Mouse (Mus musculus): Measurements from ENCODE around the gene Cyp4b1. TPM values are rescaled to one million over a fixed set of nuclear protein-coding genes. Genes with fewer than 3 reads are reported as not detected.
"Not testable (repeated sequence)": the region's sequence is repeated elsewhere in the genome, so short reads cannot be mapped to it uniquely, and the experiment has no call there.

The Cyp4b1 gene
- polyA plus RNA-seq (2016; fragmentation: Nextera tagmentation; extraction: Ambion mirVana), result 0.60 and 0.62 TPM in 2 replicates

GRCm38 (mm10) chr4:115647580-115647979 lies at the start of gene Cyp4b1:
TSS of gene Cyp4b1 (minus strand) at chr4:115647723.
- 85% methylated on average over 9 of the region's 9 CpGs for WGBS
- DNase-seq (ENCODE audit: low spot score), result no peak
- no peak within 1 kb of the TSS for H3K27ac ChIP-seq
- H3K4me1 ChIP-seq, result no peaks in the 10 kb centered on the region
- H3K27me3 ChIP-seq (ENCODE audit: insufficient read depth, poor library complexity, severe bottlenecking), result no peaks in the 10 kb centered on the region
- H3K4me3 ChIP-seq, result no peak within 1 kb of the TSS
- no peaks in the 10 kb centered on the region for H3K9me3 ChIP-seq
- no peaks in the 10 kb centered on the region for H3K36me3 ChIP-seq

DNA sequence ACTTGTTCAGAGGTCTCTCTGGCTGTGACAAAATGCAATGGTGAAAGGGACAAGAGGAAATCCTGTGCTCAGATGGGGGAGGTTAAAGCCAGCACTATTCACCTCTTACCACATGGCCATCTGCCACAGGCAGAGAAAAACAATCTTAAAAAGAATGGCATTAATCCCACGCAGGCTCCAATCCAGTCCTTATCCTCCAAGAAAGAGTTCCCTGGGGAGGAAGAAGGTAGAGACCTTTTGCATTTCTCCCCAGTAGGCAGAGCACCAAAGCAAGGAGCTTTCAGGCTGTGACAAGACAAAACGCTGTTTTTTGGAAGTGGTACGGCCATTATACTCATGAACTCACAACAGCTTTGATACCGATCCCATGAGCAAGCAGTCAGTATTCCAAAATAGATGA lies 38.8 kb upstream of the Cyp4b1 start:
- DNase-seq (ENCODE audit: low spot score), result no peak
- Histone ChIP-seq H3K4me1 (no peaks in the 10 kb centered on the region), H3K36me3 (no peaks in the 10 kb centered on the region), H3K4me3 (no peak overlapping the region), H3K27me3 (ENCODE audit: insufficient read depth, poor library complexity, severe bottlenecking) (no peaks in the 10 kb centered on the region), H3K9me3 (no peaks in the 10 kb centered on the region), H3K27ac (no peak overlapping the region)
- WGBS, result 55% methylated on average over 4 of the region's 4 CpGs

DNA sequence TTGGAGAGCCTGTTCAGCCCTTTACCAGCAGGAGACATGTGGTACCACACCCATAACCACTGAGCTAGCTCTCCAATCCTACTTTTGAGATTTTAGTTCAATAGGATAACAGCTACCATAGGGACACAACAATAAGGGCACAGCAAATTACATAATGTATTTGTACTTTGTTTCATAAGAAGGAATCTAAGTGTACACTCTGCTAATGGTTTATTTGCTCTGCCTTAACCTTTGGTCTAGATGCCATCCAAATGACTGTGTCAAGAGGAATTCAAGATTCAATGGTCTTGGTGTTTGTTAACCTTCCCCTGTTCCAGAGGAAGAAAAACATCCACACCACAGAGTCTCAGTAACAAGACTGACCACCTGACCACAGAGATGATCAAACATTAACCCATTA lies 11.7 kb upstream of the Cyp4b1 start:
- Histone ChIP-seq H3K9me3 (no peaks in the 10 kb centered on the region), H3K4me1 (peaks cover 11% of the 10 kb centered on the region), H3K27me3 (ENCODE audit: insufficient read depth, poor library complexity, severe bottlenecking) (no peaks in the 10 kb centered on the region), H3K4me3 (no peak overlapping the region), H3K36me3 (no peaks in the 10 kb centered on the region), H3K27ac (no peak overlapping the region)
- no peak for DNase-seq (ENCODE audit: low spot score)

- peak overlapping the region; percentile 60 for H3K4me3 ChIP-seq
- H3K27me3 ChIP-seq (ENCODE audit: insufficient read depth, poor library complexity, severe bottlenecking), result no peaks in the 10 kb centered on the region
- peaks cover 11% of the 10 kb centered on the region for H3K4me1 ChIP-seq
- DNase-seq (ENCODE audit: low spot score), result no peak
- H3K36me3 ChIP-seq, result no peaks in the 10 kb centered on the region
- H3K27ac ChIP-seq, result no peak overlapping the region
- no peaks in the 10 kb centered on the region for H3K9me3 ChIP-seq
These were observed 10.3 kb upstream of the Cyp4b1 start for GRCm38 (mm10) chr4:115657867-115658249.

- Histone ChIP-seq H3K9me3 (no peaks in the 10 kb centered on the region), H3K4me3 (peak overlapping the region; percentile 60), H3K36me3 (no peaks in the 10 kb centered on the region), H3K4me1 (peaks cover 11% of the 10 kb centered on the region), H3K27me3 (ENCODE audit: insufficient read depth, poor library complexity, severe bottlenecking) (no peaks in the 10 kb centered on the region), H3K27ac (peak overlapping the region; percentile 53; the same call in 1 of the 2 replicates)
- 2% methylated on average over 34 of the region's 34 CpGs for WGBS
- DNase-seq (ENCODE audit: low spot score), result peak; percentile 76
These were observed 9.8 kb upstream of the Cyp4b1 start for GRCm38 (mm10) chr4:115657104-115657866.

DNA sequence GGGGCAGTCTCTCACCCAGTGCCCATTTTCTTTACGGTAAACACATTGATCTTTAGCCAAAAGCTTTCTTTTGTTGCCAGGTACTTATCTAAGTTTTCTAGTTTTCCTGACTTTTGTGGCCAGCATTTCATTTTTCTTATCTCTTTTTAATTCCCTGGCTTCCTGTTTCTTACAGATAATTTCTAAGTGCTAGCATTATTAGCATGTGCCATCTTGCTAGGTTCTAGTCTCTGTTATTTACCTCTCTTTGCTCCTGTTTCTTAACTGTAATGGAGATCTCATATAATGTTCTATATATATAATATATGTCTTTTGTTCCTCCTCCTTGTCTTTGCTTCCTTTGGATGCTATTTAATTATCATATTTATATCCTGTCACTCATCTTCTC lies 9.0 kb upstream of the Cyp4b1 start:
- H3K4me1 ChIP-seq, result peaks cover 11% of the 10 kb centered on the region
- H3K27ac ChIP-seq; H3K4me3 ChIP-seq; DNase-seq (ENCODE audit: low spot score); H3K36me3 ChIP-seq; H3K9me3 ChIP-seq; H3K27me3 ChIP-seq (ENCODE audit: insufficient read depth, poor library complexity, severe bottlenecking): not testable (repeated sequence)
- 76% methylated on average over 1 of the region's 1 CpGs for WGBS

GRCm38 (mm10) chr4:115655841-115656534 lies 8.5 kb upstream of the Cyp4b1 start:
- WGBS, result 73% methylated on average over 7 of the region's 7 CpGs
- H3K27ac ChIP-seq, H3K36me3 ChIP-seq: not testable (repeated sequence)

DNA sequence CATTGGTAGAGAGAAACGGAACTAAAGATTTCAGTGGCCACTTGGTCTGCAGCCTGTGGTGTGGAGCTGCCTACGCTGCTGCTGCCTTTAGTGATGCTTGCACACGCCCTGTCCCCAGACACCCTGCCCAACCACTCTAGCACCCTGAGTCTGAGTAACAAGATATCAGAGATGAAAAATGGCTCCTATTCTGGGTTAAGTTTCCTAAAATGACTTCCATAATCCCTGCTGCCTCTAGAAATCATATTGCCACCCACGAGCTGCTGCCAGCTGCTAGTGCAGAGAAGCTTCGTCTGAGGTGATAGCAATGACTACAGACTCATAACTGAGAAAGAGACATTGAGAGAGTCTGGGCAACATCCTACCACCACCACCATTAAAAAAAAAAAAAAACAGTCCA lies 3.3 kb upstream of the Cyp4b1 start:
- Histone ChIP-seq H3K4me3 (no peak overlapping the region), H3K9me3 (no peaks in the 10 kb centered on the region), H3K4me1 (no peaks in the 10 kb centered on the region), H3K36me3 (no peaks in the 10 kb centered on the region), H3K27ac (no peak overlapping the region), H3K27me3 (ENCODE audit: insufficient read depth, poor library complexity, severe bottlenecking) (no peaks in the 10 kb centered on the region)
- DNase-seq (ENCODE audit: low spot score), result no peak
- 85% methylated on average over 5 of the region's 5 CpGs for WGBS

More at GRCm38 (mm10) chr4:115655841-115656534, 8.5 kb upstream of the Cyp4b1 start:
- not testable (repeated sequence) for H3K27me3 ChIP-seq (ENCODE audit: insufficient read depth, poor library complexity, severe bottlenecking); H3K9me3 ChIP-seq; H3K4me3 ChIP-seq
- peak; percentile 54 for DNase-seq (ENCODE audit: low spot score)
- peaks cover 11% of the 10 kb centered on the region for H3K4me1 ChIP-seq

DNA sequence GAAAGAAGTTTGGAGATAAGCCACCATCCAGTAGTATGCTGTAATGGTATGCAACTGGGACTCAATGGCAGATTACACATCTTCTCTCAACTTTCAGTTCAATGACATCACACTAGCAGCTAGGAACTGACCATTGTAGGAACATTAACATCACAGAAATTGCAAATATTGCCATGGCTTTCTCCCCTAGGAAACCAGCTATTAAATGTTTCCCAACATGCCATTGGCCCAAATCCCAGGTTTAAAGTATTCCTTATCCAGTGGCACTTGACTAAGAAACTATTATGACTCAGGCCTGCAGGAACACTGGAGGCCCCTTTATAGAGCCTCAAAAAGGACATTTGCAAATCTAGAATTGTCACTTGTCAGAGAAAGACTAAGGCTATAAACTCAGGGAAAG lies 1.8 kb upstream of the Cyp4b1 start:
- no peaks in the 10 kb centered on the region for H3K4me1 ChIP-seq
- H3K9me3 ChIP-seq, result no peaks in the 10 kb centered on the region
- no peak overlapping the region for H3K27ac ChIP-seq
- no peak overlapping the region for H3K4me3 ChIP-seq
- DNase-seq (ENCODE audit: low spot score), result no peak
- H3K36me3 ChIP-seq, result no peaks in the 10 kb centered on the region
- H3K27me3 ChIP-seq (ENCODE audit: insufficient read depth, poor library complexity, severe bottlenecking), result no peaks in the 10 kb centered on the region

DNA sequence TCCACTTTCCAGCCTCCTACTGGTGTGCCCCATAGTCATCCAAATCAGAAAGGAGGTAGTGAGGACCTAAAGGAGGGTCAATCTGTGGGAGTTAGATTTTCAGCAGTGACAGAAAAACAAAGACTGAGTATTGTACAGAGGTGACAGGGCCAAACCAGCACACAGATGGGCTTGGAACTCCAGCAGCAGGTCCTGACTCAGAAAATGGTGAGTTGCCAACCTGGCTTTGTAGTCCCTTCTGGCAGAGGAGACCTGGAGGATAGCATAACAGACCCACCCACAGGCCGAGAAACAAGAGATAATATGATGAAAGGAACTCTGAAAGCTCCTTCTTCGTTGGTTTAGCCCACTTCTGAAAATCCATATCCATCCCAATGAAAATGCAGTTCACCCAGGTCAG lies 1.2 kb upstream of the Cyp4b1 start:
- no peak overlapping the region for H3K27ac ChIP-seq
- DNase-seq (ENCODE audit: low spot score), result no peak
- WGBS, result 59% methylated on average over 2 of the region's 2 CpGs
- no peaks in the 10 kb centered on the region for H3K36me3 ChIP-seq
- H3K4me3 ChIP-seq, result no peak overlapping the region
- no peaks in the 10 kb centered on the region for H3K9me3 ChIP-seq
- no peaks in the 10 kb centered on the region for H3K27me3 ChIP-seq (ENCODE audit: insufficient read depth, poor library complexity, severe bottlenecking)
- no peaks in the 10 kb centered on the region for H3K4me1 ChIP-seq

DNA sequence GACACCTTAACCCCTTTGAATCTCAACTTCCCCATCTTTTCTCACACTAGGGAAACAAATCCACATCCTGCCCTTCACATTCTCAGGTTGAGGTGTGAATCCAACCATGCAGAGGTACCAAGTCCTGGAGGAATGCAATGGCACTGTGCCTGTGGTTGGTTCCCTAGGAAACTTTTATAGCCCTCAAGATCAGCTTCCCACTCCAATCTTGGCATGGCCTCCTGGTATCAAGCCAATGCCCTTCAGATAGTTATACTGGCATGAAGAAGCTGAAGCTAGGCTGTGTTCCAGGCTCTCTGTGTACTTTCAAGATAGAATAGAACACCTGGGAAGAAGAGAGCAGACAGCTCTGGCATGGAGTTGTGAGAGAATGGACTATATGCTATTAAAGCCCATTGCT lies 2.2 kb downstream of the Cyp4b1 start:
- Histone ChIP-seq H3K27me3 (ENCODE audit: insufficient read depth, poor library complexity, severe bottlenecking) (no peaks in the 10 kb centered on the region), H3K36me3 (no peaks in the 10 kb centered on the region), H3K4me1 (no peaks in the 10 kb centered on the region), H3K9me3 (no peaks in the 10 kb centered on the region), H3K4me3 (no peak overlapping the region), H3K27ac (no peak overlapping the region)
- DNase-seq (ENCODE audit: low spot score), result no peak

GRCm38 (mm10) chr4:115642967-115643754 lies 4.4 kb downstream of the Cyp4b1 start:
- DNase-seq (ENCODE audit: low spot score), result no peak
- WGBS, result 40% methylated on average over 5 of the region's 5 CpGs
- Histone ChIP-seq H3K9me3 (no peaks in the 10 kb centered on the region), H3K27me3 (ENCODE audit: insufficient read depth, poor library complexity, severe bottlenecking) (no peaks in the 10 kb centered on the region), H3K4me1 (no peaks in the 10 kb centered on the region), H3K4me3 (no peak overlapping the region), H3K27ac (no peak overlapping the region), H3K36me3 (no peaks in the 10 kb centered on the region)

GRCm38 (mm10) chr4:115625560-115625959 lies 22.0 kb downstream of the Cyp4b1 start:
- H3K4me1 ChIP-seq; H3K9me3 ChIP-seq; H3K27ac ChIP-seq; H3K36me3 ChIP-seq; DNase-seq (ENCODE audit: low spot score); H3K27me3 ChIP-seq (ENCODE audit: insufficient read depth, poor library complexity, severe bottlenecking); H3K4me3 ChIP-seq: not testable (repeated sequence)
- 78% methylated on average over 3 of the region's 3 CpGs for WGBS
